Mouse (Mus musculus) hindbrain, embryonic 13.5 days (tissue): ENCODE data around the gene Arhgef10l. TPM values are rescaled to one million over a fixed set of nuclear protein-coding genes. Genes with fewer than 3 reads are reported as not detected.
A peak's percentile ranks its signal among the peaks of the same experiment; 100 is the strongest.

Experiments
- ATAC-seq: fragments of 200-750 bp; cut with Nextera tagmentation; 2 replicates; pipeline ENCODE4 v1.8.0; 2017; ENCODE audit warnings: moderate TSS enrichment; ENCODE audit not compliant: low FRiP score
- H3K27ac ChIP-seq: fragments of 300-500 bp; sonication (generic); 2 replicates; pipeline ENCODE4 v1.5.1; 2015; ENCODE audit warnings: inconsistent platforms, mild to moderate bottlenecking, moderate library complexity
- H3K27me3 ChIP-seq: fragments of 300-500 bp; sonication (generic); 2 replicates; pipeline ENCODE4 v1.6.1; 2015; ENCODE audit warnings: mild to moderate bottlenecking, inconsistent platforms
- H3K36me3 ChIP-seq: fragments of 300-500 bp; sonication (generic); 2 replicates; pipeline ENCODE4 v1.6.1; 2015; ENCODE audit warnings: mild to moderate bottlenecking, inconsistent platforms
- H3K4me1 ChIP-seq: fragments of 300-500 bp; sonication (generic); replicated peaks from 2 replicates; pipeline ENCODE4 v1.6.1; 2015; ENCODE audit warnings: inconsistent platforms
- H3K4me2 ChIP-seq: fragments of 300-500 bp; sonication (generic); 2 replicates; pipeline ENCODE4 v1.6.1; 2015; ENCODE audit warnings: inconsistent platforms, mild to moderate bottlenecking, moderate library complexity
- H3K4me3 ChIP-seq: fragments of 300-500 bp; sonication (generic); 2 replicates; pipeline ENCODE4 v1.5.1; 2015; ENCODE audit warnings: mild to moderate bottlenecking, inconsistent platforms
- H3K9ac ChIP-seq: fragments of 300-500 bp; sonication (generic); 2 replicates; pipeline ENCODE4 v1.6.1; 2015; ENCODE audit warnings: mild to moderate bottlenecking, inconsistent platforms
- H3K9me3 ChIP-seq: fragments of 300-500 bp; sonication (generic); 2 replicates; pipeline ENCODE4 v1.6.1; 2016; ENCODE audit warnings: inconsistent platforms
- WGBS: fragments of 180-500 bp; shearing (Covaris S2); methylation state at CpG from one replicate; pipeline ENCODE4 v1.1.7; 2015; 5-methylcytosine and 5-hydroxymethylcytosine counted together
- polyA plus RNA-seq: library from polyadenylated mRNA; unstranded; fragments of >200 nt; fragmentation: Nextera tagmentation; extraction: Ambion mirVana; gene quantifications from 2 replicates; pipeline ENCODE4 v1.2.1, GENCODE M21; 2015

Arhgef10l gene
- polyA plus RNA-seq, 1 experiment from 2014 or later: 23.2 TPM

DNA sequence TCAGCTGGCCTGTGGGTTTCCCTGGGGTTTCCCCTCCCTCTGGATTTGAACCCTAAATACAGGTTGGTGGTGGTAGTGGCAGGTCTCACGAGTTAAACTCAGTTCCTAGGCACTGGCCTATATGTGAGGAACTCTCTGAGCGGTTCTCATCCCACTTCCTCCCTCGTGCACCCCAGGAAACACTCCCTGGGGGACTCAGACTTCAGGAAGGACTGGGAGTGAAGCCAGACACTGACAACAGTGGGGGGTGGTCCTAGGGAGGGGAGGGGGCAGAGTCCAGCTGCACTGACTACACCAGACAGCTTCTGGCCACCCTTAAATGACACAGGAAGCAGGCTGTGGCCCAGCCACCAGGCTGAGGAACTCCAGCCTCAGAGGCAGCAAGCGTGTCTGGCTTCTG lies 43.0 kb downstream of the Arhgef10l start:
- no peak for ATAC-seq
- H3K4me3 ChIP-seq: no peak overlapping the region
- H3K9ac ChIP-seq: 0 out of 2 replicates have a peak overlapping the region, but pooled peaks have one; percentile 35
- no peak overlapping the region for H3K4me2 ChIP-seq
- H3K36me3 ChIP-seq: peaks cover 3% of the 10 kb centered on the region; the same call in 1 of the 2 replicates
- no peaks in the 10 kb centered on the region for H3K27me3 ChIP-seq
- H3K9me3 ChIP-seq: no peaks in the 10 kb centered on the region
- peak overlapping the region; percentile 95 for H3K27ac ChIP-seq
- H3K4me1 ChIP-seq: peaks cover 55% of the 10 kb centered on the region
- WGBS: 31% methylated on average over 4 of the region's 4 CpGs

DNA sequence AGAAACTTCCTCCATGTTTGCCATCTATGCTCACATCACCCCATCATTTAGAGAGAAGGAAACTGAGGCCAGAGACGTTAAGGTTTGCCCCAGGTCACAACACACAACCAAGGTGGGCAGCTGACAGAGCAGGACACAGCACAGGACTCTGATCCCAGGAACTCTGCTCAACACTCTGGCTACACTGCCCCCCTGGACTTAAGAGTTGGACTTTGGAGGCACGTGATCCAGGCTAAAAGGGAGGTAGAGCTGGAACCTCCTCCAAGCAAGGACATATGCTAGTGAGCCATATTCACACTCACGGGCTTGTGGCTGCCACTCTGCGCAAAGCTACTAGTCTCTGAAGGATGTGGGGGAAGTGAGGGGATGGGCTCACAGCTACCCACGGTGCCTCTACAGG lies 45.3 kb downstream of the Arhgef10l start:
- Histone ChIP-seq H3K36me3 (peaks cover 13% of the 10 kb centered on the region), H3K9ac (no peak overlapping the region), H3K9me3 (no peaks in the 10 kb centered on the region), H3K27ac (no peak overlapping the region), H3K27me3 (no peaks in the 10 kb centered on the region), H3K4me3 (no peak overlapping the region), H3K4me2 (no peak overlapping the region), H3K4me1 (peaks cover 59% of the 10 kb centered on the region)
- ATAC-seq: no peak
- 77% methylated on average over 5 of the region's 5 CpGs for WGBS

DNA sequence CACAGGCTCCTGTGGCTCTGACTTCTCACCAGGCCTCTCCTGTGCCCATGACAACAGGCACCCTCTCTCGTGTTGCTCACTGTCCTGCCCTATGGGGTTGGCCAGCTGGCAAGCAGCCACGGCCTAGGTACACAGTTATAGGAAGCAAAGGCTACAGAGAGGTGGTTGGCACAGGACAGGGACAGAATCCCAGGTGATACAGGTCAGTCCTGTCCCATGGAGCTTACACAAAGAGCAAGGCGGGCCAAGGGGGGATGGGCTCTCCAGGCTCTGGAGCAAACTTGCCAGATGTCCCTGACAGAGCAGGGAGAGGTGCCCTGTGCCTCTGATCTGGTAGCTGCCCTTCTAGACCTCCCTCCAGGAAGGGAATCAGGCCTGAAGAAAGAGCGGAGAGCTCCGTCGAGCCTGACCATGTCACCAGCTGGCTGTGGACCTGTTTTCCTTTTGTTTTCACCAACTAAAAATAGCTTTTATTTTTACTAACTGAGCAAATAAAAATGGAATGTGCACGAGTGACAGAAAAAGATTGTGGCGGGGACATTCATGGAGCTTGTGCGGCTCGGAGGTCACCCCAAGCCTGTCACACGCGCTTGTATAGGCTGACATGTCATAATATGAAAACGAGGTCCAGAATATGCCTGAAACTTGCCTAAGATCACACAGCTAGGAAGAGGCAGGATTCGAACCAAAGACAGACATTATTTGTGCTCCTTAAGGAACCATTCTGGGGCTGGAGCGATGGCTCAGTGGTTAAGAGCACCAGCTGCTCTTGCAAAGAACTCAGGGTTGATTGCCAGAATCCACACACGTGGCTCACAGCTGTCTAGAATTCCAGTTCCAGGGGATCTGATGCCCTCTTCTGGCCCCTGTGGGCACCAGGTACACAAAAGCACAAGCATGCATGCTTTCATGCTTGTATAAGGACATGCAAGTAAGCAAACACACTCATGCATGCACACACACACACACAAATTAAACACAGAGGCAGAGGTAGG lies 48.1 kb downstream of the Arhgef10l start:
- WGBS: 60% methylated on average over 16 of the region's 16 CpGs
- Histone ChIP-seq H3K4me3 (no peak overlapping the region), H3K27me3 (no peaks in the 10 kb centered on the region), H3K4me1 (peaks cover 38% of the 10 kb centered on the region), H3K9ac (no peak overlapping the region), H3K27ac (peak overlapping the region; percentile 66), H3K36me3 (peaks cover 29% of the 10 kb centered on the region), H3K4me2 (no peak overlapping the region), H3K9me3 (no peaks in the 10 kb centered on the region)
- no peak for ATAC-seq

DNA sequence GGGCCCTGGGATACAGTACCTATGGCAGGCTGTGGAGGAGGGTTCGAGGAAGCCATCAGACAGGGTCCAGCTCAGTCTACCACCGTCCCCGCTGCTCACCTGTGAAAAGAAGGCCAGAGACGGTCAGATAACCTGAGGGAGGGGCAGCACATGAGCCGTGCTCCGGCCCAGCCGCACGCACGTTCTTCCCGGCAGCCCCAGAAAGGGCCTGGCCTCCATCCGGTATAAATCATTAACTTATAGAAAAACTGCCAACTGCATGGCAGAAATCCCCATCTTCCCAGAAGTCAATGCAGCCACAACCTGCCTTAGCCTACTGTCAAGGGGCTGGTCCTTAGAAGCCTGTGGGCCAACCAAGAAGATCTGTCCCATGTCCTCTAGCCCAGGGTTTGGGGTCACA lies 48.9 kb downstream of the Arhgef10l start:
- no peak for ATAC-seq
- Histone ChIP-seq H3K9ac (0 out of 2 replicates have a peak overlapping the region, but pooled peaks have one; percentile 8), H3K27me3 (no peaks in the 10 kb centered on the region), H3K36me3 (peaks cover 31% of the 10 kb centered on the region), H3K27ac (peak overlapping the region; percentile 66), H3K4me2 (no peak overlapping the region), H3K4me1 (peaks cover 37% of the 10 kb centered on the region), H3K9me3 (no peaks in the 10 kb centered on the region), H3K4me3 (no peak overlapping the region)
- 91% methylated on average over 11 of the region's 11 CpGs for WGBS

DNA sequence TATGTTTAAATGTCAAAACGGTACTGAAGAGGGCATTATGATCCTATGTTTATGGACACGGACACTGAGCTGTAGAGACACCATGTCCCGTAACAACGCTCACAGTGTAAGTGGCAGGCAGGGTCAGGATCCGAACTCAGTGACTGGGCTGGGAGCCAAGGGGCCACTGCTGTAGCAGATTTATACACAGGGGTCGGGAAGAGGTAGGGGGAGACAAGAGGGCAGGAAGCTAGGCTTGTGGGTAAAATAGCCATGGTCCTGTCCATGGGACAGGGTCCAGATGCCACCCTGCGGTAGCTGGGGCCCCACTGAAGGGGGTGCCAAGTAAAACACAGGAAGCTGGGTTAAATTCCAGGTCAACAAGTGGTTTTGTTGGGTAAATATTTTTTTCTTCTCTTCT lies 49.6 kb downstream of the Arhgef10l start:
- H3K27ac ChIP-seq: no peak overlapping the region
- no peak overlapping the region for H3K4me3 ChIP-seq
- H3K36me3 ChIP-seq: peaks cover 33% of the 10 kb centered on the region
- no peaks in the 10 kb centered on the region for H3K27me3 ChIP-seq
- WGBS: 73% methylated on average over 7 of the region's 7 CpGs
- no peak overlapping the region for H3K4me2 ChIP-seq
- H3K9me3 ChIP-seq: no peaks in the 10 kb centered on the region
- ATAC-seq: no peak
- no peak overlapping the region for H3K9ac ChIP-seq
- H3K4me1 ChIP-seq: peaks cover 43% of the 10 kb centered on the region

DNA sequence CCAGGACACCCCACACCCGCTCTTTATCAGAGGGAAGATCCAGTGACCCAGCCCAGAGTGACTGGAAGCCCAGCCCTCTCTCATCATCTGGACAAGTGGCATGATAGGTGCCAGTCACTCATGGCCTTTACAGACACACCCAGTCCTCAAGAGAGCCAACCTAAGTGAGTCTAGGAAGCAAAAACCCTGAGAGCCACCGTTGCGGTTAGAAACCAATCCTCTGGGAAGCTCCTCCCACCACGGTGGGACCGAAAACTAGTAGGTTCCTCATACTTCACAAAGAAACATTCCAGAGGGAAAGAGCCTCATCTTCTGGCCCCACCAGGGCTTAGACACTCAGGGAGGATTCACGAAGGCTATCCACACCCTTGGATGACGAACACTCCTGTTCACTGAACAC lies 50.0 kb downstream of the Arhgef10l start:
- Histone ChIP-seq H3K27ac (no peak overlapping the region), H3K9ac (no peak overlapping the region), H3K4me1 (peaks cover 45% of the 10 kb centered on the region), H3K36me3 (peaks cover 37% of the 10 kb centered on the region), H3K27me3 (no peaks in the 10 kb centered on the region), H3K9me3 (no peaks in the 10 kb centered on the region), H3K4me2 (no peak overlapping the region), H3K4me3 (no peak overlapping the region)
- 89% methylated on average over 7 of the region's 7 CpGs for WGBS
- ATAC-seq: no peak

DNA sequence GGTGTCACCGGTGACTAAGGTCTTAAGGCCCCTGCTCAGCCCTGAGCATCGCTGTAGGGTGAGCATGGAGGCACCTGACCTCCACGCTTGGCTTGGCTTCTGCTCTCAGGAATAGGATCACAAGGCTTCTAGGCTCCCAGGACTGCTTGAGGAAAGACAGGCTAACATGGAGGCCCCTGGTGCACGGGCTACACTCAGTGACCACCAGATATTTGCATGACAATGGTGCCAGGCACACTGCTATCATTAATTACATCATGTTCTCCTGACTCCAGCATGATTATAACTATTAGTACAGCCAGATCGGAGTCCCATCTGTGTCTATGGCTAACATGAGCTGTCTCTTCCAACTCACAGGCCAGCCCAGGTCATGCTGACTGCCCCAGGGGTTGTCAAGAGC lies 51.3 kb downstream of the Arhgef10l start:
- Histone ChIP-seq H3K36me3 (peaks cover 49% of the 10 kb centered on the region), H3K4me3 (no peak overlapping the region), H3K9me3 (no peaks in the 10 kb centered on the region), H3K27me3 (no peaks in the 10 kb centered on the region), H3K4me2 (no peak overlapping the region), H3K4me1 (peaks cover 43% of the 10 kb centered on the region), H3K9ac (no peak overlapping the region), H3K27ac (peak overlapping the region; percentile 58)
- ATAC-seq: no peak
- 45% methylated on average over 5 of the region's 5 CpGs for WGBS

DNA sequence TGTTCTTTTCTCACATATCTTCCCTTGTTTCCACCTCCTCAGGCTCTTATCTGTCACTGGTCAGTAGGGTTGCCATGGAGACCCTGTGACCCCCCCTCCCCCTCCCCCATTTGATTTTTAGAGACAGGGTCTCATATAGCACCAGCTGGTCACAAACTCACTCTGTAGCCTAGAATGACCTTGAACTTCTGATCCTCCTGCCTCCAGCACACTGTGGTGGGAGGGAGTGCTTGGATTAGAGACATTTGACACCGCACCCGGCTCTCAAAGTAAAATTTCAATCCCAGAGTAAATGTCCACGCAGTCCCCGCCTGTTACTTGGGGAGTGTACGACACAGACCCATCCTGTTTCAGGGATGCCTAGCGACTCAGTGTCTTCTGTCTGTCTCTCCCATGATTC lies 51.7 kb downstream of the Arhgef10l start:
- H3K36me3 ChIP-seq: peaks cover 52% of the 10 kb centered on the region
- H3K4me3 ChIP-seq: no peak overlapping the region
- WGBS: 86% methylated on average over 6 of the region's 6 CpGs
- H3K4me1 ChIP-seq: peaks cover 43% of the 10 kb centered on the region
- no peak overlapping the region for H3K4me2 ChIP-seq
- no peak for ATAC-seq
- H3K27ac ChIP-seq: peak overlapping the region; percentile 58
- no peaks in the 10 kb centered on the region for H3K9me3 ChIP-seq
- no peak overlapping the region for H3K9ac ChIP-seq
- H3K27me3 ChIP-seq: no peaks in the 10 kb centered on the region

DNA sequence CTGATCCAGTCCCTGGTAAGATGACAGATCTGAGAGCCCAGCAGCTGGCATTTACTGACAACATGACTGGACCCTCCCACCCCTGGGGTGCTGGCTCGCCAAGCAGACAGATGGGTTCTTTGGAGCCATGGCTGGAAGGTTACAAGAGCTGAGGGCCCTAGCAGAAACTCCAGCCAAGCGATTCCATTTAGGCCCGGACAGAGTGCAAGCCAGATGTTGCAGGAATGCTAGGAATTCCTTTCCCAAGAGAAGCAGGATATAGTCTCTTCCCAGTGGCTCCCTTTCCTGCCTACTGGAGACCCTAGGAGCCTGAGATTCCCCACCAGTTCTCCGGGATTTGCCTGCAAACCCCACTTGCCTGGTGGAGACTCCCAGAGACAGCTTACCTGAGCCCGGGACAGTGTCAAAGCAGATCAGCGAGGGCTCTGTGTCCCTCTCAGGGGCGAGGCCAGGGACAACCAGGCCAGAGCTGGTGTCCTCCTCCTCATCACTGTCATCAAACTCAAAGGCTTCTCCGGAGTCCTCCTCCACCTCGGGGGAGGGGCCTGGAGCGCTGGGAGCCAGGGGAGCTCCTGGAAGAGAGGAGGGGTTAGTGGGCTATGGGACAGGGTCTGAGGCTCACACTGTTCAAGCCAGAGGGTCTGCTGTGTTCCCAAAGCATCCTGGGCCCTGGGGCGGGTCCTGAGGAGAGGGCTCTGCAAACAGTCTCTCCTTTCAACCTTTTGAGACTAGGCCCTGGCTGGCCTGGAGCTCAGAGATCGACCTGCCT lies 54.8 kb downstream of the Arhgef10l start:
- no peaks in the 10 kb centered on the region for H3K27me3 ChIP-seq
- H3K4me2 ChIP-seq: no peak overlapping the region
- WGBS: 28% methylated on average over 12 of the region's 12 CpGs
- peak overlapping the region; percentile 15; the same call in 1 of the 2 replicates for H3K9ac ChIP-seq
- H3K9me3 ChIP-seq: no peaks in the 10 kb centered on the region
- H3K4me3 ChIP-seq: no peak overlapping the region
- peaks cover 36% of the 10 kb centered on the region for H3K4me1 ChIP-seq
- ATAC-seq: no peak
- peaks cover 67% of the 10 kb centered on the region for H3K36me3 ChIP-seq
- H3K27ac ChIP-seq: peak overlapping the region; percentile 44

DNA sequence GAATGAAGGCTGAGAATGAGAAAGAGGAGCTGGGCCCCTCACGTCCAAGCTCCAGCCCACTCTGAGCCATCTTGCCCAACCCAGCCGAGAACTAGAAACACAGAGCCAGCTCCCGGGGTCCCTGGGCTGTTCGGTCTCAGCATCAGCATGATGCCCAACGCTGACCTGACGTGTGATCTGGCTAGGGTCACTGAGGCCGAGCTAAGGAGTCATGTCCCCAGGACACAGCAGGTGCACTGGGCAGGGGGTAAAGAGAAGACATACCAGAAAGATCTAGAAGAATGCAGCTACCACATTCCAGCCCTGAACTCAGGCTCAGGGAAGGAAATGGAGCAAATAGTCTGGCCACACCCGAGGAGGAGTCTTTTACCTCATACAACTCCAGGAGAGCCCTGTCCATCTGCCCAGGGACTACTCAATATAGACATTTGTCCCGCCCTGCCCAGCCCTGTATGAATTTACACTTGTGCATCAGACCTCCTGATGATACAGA lies 57.5 kb downstream of the Arhgef10l start:
- Histone ChIP-seq H3K4me3 (no peak overlapping the region), H3K27me3 (no peaks in the 10 kb centered on the region), H3K4me1 (peaks cover 43% of the 10 kb centered on the region), H3K9ac (no peak overlapping the region), H3K36me3 (peaks cover 62% of the 10 kb centered on the region), H3K9me3 (no peaks in the 10 kb centered on the region), H3K4me2 (no peak overlapping the region), H3K27ac (no peak overlapping the region)
- ATAC-seq: no peak
- WGBS: 80% methylated on average over 9 of the region's 9 CpGs

DNA sequence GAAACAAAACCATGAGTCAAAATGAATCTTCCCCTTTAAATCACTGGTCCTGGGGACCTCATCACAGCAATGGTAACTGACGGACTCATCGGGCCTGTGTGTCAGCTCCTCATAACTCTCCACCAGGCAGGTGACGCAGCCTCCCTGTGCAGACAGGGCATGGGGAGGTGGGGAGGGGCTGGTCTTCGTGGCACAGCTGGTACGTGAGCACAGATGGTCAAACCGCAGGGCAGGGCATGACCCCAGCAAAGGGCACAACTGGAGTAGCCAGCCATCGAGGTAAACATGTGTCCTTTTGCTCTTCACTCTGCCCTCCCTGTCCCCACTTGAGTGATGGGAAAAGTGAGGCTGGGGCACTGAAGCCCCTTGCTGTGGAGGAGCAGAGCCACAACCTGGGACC lies 59.0 kb downstream of the Arhgef10l start:
- no peak for ATAC-seq
- H3K9ac ChIP-seq: 0 out of 2 replicates have a peak overlapping the region, but pooled peaks have one; percentile 5
- H3K4me1 ChIP-seq: peaks cover 38% of the 10 kb centered on the region
- H3K4me3 ChIP-seq: no peak overlapping the region
- no peaks in the 10 kb centered on the region for H3K27me3 ChIP-seq
- no peak overlapping the region; the same call in 1 of the 2 replicates for H3K27ac ChIP-seq
- peaks cover 71% of the 10 kb centered on the region for H3K36me3 ChIP-seq
- H3K9me3 ChIP-seq: no peaks in the 10 kb centered on the region
- H3K4me2 ChIP-seq: no peak overlapping the region
- WGBS: 83% methylated on average over 7 of the region's 7 CpGs

DNA sequence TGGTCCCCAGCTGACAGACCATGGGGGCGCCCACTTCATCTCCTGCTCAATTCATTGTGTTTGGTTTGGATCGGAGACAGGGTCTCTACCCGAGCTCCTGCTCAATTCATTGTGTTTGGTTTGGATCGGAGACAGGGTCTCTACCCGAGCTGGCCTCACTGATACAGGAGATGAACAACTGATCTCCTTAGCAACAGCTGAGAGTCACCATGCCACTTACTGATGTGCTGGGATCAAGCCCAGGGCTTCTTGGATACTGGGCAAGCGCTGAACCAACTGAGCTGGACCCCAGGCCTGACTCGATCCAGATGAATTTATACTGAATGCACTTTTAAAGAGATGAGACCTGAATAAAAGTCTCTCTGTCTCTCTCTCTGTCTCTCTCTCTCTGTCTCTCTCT lies 59.6 kb downstream of the Arhgef10l start:
- 60% methylated on average over 7 of the region's 7 CpGs for WGBS
- Histone ChIP-seq H3K9me3 (no peaks in the 10 kb centered on the region), H3K4me2 (no peak overlapping the region), H3K4me1 (peaks cover 33% of the 10 kb centered on the region), H3K36me3 (peaks cover 69% of the 10 kb centered on the region), H3K27me3 (no peaks in the 10 kb centered on the region), H3K4me3 (no peak overlapping the region), H3K9ac (no peak overlapping the region), H3K27ac (peak overlapping the region; percentile 13)
- ATAC-seq: peak; percentile 43; the same call in 1 of the 2 replicates
